Mouse (Mus musculus): ENCODE measurements around the gene Prkce. TPM values are rescaled to one million over a fixed set of nuclear protein-coding genes. Genes with fewer than 3 reads are reported as not detected.

Gene Prkce
- total and polyA plus RNA-seq, 3 experiments = 2.0 to 6.1 (median 2.7) TPM

DNA sequence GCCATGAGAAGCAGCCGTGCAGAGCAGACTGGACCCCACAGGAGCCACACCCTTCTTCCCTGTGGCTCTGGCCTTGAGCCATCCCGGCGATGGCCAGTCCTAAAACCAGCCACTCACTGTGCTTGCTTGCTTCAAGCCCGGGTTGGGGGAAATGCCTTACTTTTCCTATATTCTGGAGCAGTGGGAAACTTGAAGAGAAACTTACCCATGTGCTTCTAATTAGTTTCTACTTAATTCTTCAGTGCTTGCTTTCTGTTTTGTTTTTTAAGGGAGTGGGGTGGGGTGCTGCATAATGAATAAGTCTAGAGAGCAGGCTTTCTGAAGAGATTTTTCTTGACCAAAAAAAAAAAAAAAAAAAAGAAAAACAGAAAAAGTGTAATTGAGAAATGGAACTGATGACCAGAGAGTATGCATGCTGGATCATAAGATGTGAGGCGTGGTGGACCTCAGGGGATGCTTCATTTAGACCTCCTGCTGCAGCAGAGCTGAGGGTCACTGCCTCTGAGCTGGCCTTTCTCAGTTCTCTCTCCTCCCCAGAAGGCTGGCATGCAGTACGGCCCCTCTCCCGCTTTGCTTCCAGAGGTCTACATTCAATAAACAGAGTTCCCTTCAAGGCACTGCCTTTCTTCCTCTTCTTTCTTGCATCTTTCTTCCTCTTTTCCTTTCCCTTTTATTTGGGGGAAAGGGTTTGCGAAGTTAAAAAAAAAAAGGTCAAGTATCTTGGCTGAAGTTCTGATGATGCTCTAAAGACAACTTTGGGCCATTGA lies 109.6 kb downstream of the Prkce start:
- no peaks in the 10 kb centered on the region for H3K9me3 ChIP-seq (replicated peaks)
- TF ChIP-seq GATA2 (IDR thresholded peaks at IDR 0.05; ENCODE audit: borderline replicate concordance, low read depth, low read length) (no peak), CTCF (IDR thresholded peaks at IDR 0.05; ENCODE audit: low read depth, low read length) (no peak), POLR2AphosphoS5 (IDR thresholded peaks at IDR 0.05; ENCODE audit: insufficient replicate concordance, low read depth, low read length) (no peak), GATA1 (IDR thresholded peaks at IDR 0.05; ENCODE audit: borderline replicate concordance, low read length) (no peak), TAL1 (conservative IDR thresholded peaks at IDR 0.05; ENCODE audit: low read depth, low read length) (no peak)
- DNase-seq (ENCODE audit: low spot score) = no peak
- no peak overlapping the region for H3K4me3 ChIP-seq (ENCODE audit: low read depth, low read length)
- H3K4me1 ChIP-seq (ENCODE audit: insufficient read depth, low read depth, low read length) = no peaks in the 10 kb centered on the region
- no peaks in the 10 kb centered on the region; the same call in 1 of the 2 replicates for H3K27me3 ChIP-seq (ENCODE audit: insufficient read depth, low read length)
- no peaks in the 10 kb centered on the region for H3K36me3 ChIP-seq (replicated peaks)
- ATAC-seq (ENCODE audit: extremely low read depth, insufficient number of reproducible peaks, low FRiP score, poor library complexity, severe bottlenecking) = no peak

DNA sequence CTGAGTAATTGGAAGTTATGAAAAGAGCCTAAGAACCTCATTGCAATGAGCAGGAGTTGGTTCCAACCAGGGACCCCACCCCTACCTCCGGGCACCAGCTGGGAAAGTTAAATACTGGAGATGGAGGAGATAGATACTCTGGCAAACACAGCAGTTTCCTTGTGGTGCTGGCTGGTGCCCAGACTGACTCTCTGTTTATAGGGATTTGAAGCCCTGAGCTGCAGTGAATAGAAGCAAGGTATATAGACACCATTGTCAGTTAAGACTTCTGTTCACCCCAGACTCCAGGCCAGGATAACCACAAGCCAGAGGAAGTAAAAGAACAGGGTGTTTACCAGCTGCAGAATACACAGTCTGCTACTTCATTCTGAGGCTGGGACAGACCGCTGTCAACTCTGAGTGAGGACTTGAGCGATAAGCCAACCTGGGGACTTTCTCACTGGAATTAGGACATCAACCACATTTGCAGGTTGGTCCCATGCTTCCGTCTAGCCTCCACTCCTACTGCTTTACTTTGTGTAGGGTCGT lies 110.5 kb downstream of the Prkce start:
- ATAC-seq (ENCODE audit: extremely low read depth, insufficient number of reproducible peaks, low FRiP score, poor library complexity, severe bottlenecking) = no peak
- TF ChIP-seq GATA2 (IDR thresholded peaks at IDR 0.05; ENCODE audit: borderline replicate concordance, low read depth, low read length) (no peak), GATA1 (IDR thresholded peaks at IDR 0.05; ENCODE audit: borderline replicate concordance, low read length) (no peak), CTCF (IDR thresholded peaks at IDR 0.05; ENCODE audit: low read depth, low read length) (no peak), TAL1 (conservative IDR thresholded peaks at IDR 0.05; ENCODE audit: low read depth, low read length) (no peak), POLR2AphosphoS5 (IDR thresholded peaks at IDR 0.05; ENCODE audit: insufficient replicate concordance, low read depth, low read length) (no peak)
- Histone ChIP-seq H3K4me1 (ENCODE audit: insufficient read depth, low read depth, low read length) (no peaks in the 10 kb centered on the region), H3K4me3 (ENCODE audit: low read depth, low read length) (no peak overlapping the region), H3K27me3 (ENCODE audit: insufficient read depth, low read length) (peaks cover under 1% of the 10 kb centered on the region; the same call in 1 of the 2 replicates), H3K9me3 (replicated peaks) (no peaks in the 10 kb centered on the region), H3K36me3 (replicated peaks) (no peaks in the 10 kb centered on the region)
- DNase-seq (ENCODE audit: low spot score) = no peak

DNA sequence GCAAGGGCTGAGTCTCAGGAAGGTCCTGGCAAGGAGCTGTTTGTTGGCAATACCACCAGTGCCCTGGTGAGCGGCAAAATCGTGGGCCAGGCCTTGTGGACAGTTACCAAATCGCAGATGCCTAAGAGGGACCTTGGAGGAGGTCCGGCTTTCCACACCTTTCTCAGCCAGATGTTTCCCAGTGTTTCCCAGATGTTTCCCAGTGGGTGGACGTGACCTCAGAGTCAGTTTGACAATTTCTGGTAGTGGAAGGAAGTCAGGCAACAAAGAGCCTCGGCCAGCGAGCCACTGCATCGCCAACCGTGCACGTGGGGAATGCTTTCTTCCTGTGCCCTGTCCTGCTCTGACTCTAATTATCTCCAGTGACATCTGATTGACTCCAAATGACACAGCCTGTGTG lies 112.2 kb downstream of the Prkce start:
- no peak overlapping the region for H3K4me3 ChIP-seq (ENCODE audit: low read depth, low read length)
- no peaks in the 10 kb centered on the region for H3K36me3 ChIP-seq (replicated peaks)
- ATAC-seq (ENCODE audit: extremely low read depth, insufficient number of reproducible peaks, low FRiP score, poor library complexity, severe bottlenecking) (no peak), DNase-seq (ENCODE audit: low spot score) (no peak)
- no peak for TF ChIP-seq GATA2 (IDR thresholded peaks at IDR 0.05; ENCODE audit: borderline replicate concordance, low read depth, low read length)
- no peak for TF ChIP-seq TAL1 (conservative IDR thresholded peaks at IDR 0.05; ENCODE audit: low read depth, low read length)
- no peak for TF ChIP-seq POLR2AphosphoS5 (IDR thresholded peaks at IDR 0.05; ENCODE audit: insufficient replicate concordance, low read depth, low read length)
- TF ChIP-seq CTCF (IDR thresholded peaks at IDR 0.05; ENCODE audit: low read depth, low read length) = no peak
- no peak for TF ChIP-seq GATA1 (IDR thresholded peaks at IDR 0.05; ENCODE audit: borderline replicate concordance, low read length)
- peaks cover 11% of the 10 kb centered on the region; the same call in 1 of the 2 replicates for H3K27me3 ChIP-seq (ENCODE audit: insufficient read depth, low read length)
- H3K9me3 ChIP-seq (replicated peaks) = no peaks in the 10 kb centered on the region
- H3K4me1 ChIP-seq (ENCODE audit: insufficient read depth, low read depth, low read length) = no peaks in the 10 kb centered on the region

DNA sequence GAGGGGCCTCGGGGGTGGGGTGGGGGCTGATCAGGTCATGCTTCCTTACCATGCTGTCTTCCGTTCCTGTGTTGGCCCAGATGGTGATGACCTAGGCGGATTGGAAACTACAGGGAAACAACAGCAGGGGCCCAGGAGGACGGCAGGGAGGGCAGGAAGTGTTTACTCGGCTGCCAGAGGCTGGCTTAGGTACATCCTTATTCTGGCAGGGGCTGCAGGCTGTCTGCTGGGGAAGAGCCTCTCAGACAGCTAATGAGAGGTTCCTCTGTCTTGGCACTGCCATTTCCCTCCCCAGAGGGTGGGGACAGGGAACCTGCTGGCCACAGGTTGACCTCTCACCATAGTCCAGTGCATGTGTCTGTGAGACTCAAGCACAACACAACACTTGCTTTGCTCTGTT lies 116.2 kb downstream of the Prkce start:
- TF ChIP-seq GATA2 (IDR thresholded peaks at IDR 0.05; ENCODE audit: borderline replicate concordance, low read depth, low read length) (no peak), POLR2AphosphoS5 (IDR thresholded peaks at IDR 0.05; ENCODE audit: insufficient replicate concordance, low read depth, low read length) (no peak), GATA1 (IDR thresholded peaks at IDR 0.05; ENCODE audit: borderline replicate concordance, low read length) (no peak), TAL1 (conservative IDR thresholded peaks at IDR 0.05; ENCODE audit: low read depth, low read length) (no peak), CTCF (IDR thresholded peaks at IDR 0.05; ENCODE audit: low read depth, low read length) (no peak)
- Histone ChIP-seq H3K27me3 (ENCODE audit: insufficient read depth, low read length) (peaks cover 26% of the 10 kb centered on the region), H3K9me3 (replicated peaks) (no peaks in the 10 kb centered on the region), H3K36me3 (replicated peaks) (no peaks in the 10 kb centered on the region), H3K4me3 (ENCODE audit: low read depth, low read length) (no peak overlapping the region), H3K4me1 (ENCODE audit: insufficient read depth, low read depth, low read length) (no peaks in the 10 kb centered on the region)
- no peak for DNase-seq (ENCODE audit: low spot score)
- ATAC-seq (ENCODE audit: extremely low read depth, insufficient number of reproducible peaks, low FRiP score, poor library complexity, severe bottlenecking) = no peak

DNA sequence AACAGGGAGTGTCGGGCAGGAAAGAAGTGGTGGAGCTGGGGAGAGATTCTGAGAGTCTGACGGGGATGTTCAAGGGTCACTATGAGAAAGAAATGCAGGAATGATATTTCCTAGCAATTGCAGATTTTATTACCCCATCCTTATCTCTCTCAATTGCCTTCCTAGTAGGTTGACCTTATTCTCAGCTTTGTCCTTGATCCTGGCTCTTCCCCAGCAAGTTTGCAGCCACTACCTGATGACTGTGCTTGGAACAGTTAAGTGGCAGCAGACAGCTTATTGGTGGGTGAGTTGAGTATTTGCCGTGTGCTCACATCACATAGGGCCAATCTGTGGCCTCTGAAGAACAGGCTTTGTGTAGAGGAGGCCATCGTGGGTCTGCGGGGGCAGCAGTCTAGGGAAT lies 117.5 kb downstream of the Prkce start:
- H3K36me3 ChIP-seq (replicated peaks) = no peaks in the 10 kb centered on the region
- no peaks in the 10 kb centered on the region for H3K9me3 ChIP-seq (replicated peaks)
- ATAC-seq (ENCODE audit: extremely low read depth, insufficient number of reproducible peaks, low FRiP score, poor library complexity, severe bottlenecking) = no peak
- no peak for TF ChIP-seq GATA1 (IDR thresholded peaks at IDR 0.05; ENCODE audit: borderline replicate concordance, low read length)
- no peak for TF ChIP-seq TAL1 (conservative IDR thresholded peaks at IDR 0.05; ENCODE audit: low read depth, low read length)
- TF ChIP-seq POLR2AphosphoS5 (IDR thresholded peaks at IDR 0.05; ENCODE audit: insufficient replicate concordance, low read depth, low read length) = no peak
- TF ChIP-seq CTCF (IDR thresholded peaks at IDR 0.05; ENCODE audit: low read depth, low read length) = no peak
- TF ChIP-seq GATA2 (IDR thresholded peaks at IDR 0.05; ENCODE audit: borderline replicate concordance, low read depth, low read length) = no peak
- H3K27me3 ChIP-seq (ENCODE audit: insufficient read depth, low read length) = peaks cover 31% of the 10 kb centered on the region
- no peak for DNase-seq (ENCODE audit: low spot score)
- H3K4me3 ChIP-seq (ENCODE audit: low read depth, low read length) = no peak overlapping the region
- no peaks in the 10 kb centered on the region for H3K4me1 ChIP-seq (ENCODE audit: insufficient read depth, low read depth, low read length)

DNA sequence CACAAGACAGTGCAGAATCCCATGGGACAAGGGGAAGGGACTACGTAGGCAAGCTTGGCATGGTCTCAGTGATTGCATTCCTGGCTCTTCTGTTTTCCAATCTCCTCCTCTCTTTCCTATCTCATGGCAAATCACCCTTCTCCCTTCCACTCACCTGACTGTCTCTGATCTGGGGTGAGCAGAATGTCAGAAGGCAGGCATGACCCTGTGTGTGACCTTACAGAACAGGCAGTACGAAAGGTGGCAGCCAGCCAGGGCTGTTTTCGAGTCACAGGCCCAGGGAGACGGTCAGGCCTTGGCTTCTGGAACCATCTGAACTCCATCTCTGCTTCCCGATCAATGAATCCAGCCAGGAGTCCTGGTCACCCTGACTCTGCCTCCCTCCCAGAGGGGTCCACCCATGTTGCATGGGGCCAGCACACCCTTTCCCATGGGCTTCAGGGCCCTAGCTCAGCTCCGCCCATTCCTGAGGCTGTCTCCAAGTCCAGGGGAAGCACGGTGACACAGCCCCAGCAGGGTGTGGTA lies 119.2 kb downstream of the Prkce start:
- ATAC-seq (ENCODE audit: extremely low read depth, insufficient number of reproducible peaks, low FRiP score, poor library complexity, severe bottlenecking) (no peak), DNase-seq (ENCODE audit: low spot score) (no peak)
- TF ChIP-seq POLR2AphosphoS5 (IDR thresholded peaks at IDR 0.05; ENCODE audit: insufficient replicate concordance, low read depth, low read length) (no peak), CTCF (IDR thresholded peaks at IDR 0.05; ENCODE audit: low read depth, low read length) (no peak), TAL1 (conservative IDR thresholded peaks at IDR 0.05; ENCODE audit: low read depth, low read length) (no peak), GATA1 (IDR thresholded peaks at IDR 0.05; ENCODE audit: borderline replicate concordance, low read length) (no peak), GATA2 (IDR thresholded peaks at IDR 0.05; ENCODE audit: borderline replicate concordance, low read depth, low read length) (no peak)
- H3K4me1 ChIP-seq (ENCODE audit: insufficient read depth, low read depth, low read length) = no peaks in the 10 kb centered on the region
- H3K4me3 ChIP-seq (ENCODE audit: low read depth, low read length) = no peak overlapping the region
- no peaks in the 10 kb centered on the region for H3K36me3 ChIP-seq (replicated peaks)
- H3K9me3 ChIP-seq (replicated peaks) = no peaks in the 10 kb centered on the region
- peaks cover 31% of the 10 kb centered on the region for H3K27me3 ChIP-seq (ENCODE audit: insufficient read depth, low read length)

All from G1E (cell line).